In genomic region chr2:170836862-170837261, GRCm38 (mm10) we compare ENCODE assay signal across 12 mouse cellular contexts.
A peak's percentile ranks its signal among the peaks of the same experiment; 100 is the strongest.
DNase-seq lines count a peak whose midpoint lies in the region; ATAC-seq lines count a peak whose summit lies in the region.
"Had no signal": no experiment of that assay in that cellular context is flagged by ENCODE, and none has a peak within 500 bp of the region (broad histone marks: within the 10 kb centered on the region; RNA-seq: fewer than 3 reads in every experiment).

No protein-coding gene starts in this region.

- WGBS in heart, embryonic 14.5 days: 46% methylated on average over 10 of the region's 10 CpGs
- WGBS in hindbrain, embryonic 10.5 days: 34% methylated on average over 10 of the region's 10 CpGs
- 28% methylated on average over 10 of the region's 10 CpGs for WGBS in neural tube, embryonic 12.5 days

- DNase-seq in heart, postnatal 36 days: no peak
- peak; percentile 76 to 80 for DNase-seq in cerebellum, postnatal 10 days
- no peak for DNase-seq in hindbrain, embryonic 10.5 days (ENCODE audit: low spot score)
- DNase-seq in gastrocnemius, postnatal 4 days (ENCODE audit: low spot score in 2 of 2): no peak
- no peak for DNase-seq in adrenal gland, postnatal 10 days
- DNase-seq: kidney, adult 11 months; lung, adult 18-20 months; thymus, postnatal 36 days had no signal

- intact Hi-C loops in heart, postnatal 36 days (cut with DNase I): no loop called here

- no peak for ATAC-seq in heart, embryonic 14.5 days (ENCODE audit: insufficient number of reproducible peaks, insufficient read depth, low FRiP score, low read depth)
- ATAC-seq in neural tube, embryonic 12.5 days (ENCODE audit: low FRiP score, low read depth): peak; percentile 27; the same call in 1 of the 2 replicates
- no peak for ATAC-seq in megakaryocyte progenitor cell, adult 5-6 weeks (replicated peaks; ENCODE audit: poor library complexity)
- ATAC-seq: CD4-positive, CD25-positive, alpha-beta regulatory T cell, adult 4 months had no signal

- no peaks in the 10 kb centered on the region for H3K36me3 ChIP-seq in heart, embryonic 14.5 days (ENCODE audit: control insufficient read depth, insufficient read depth, low read length)
- H3K36me3 ChIP-seq in hindbrain, embryonic 10.5 days: no peaks in the 10 kb centered on the region
- H3K36me3 ChIP-seq in neural tube, embryonic 12.5 days: no peaks in the 10 kb centered on the region

- H3K4me2 ChIP-seq in heart, embryonic 14.5 days (ENCODE audit: low read length): peak overlapping the region; percentile 13; the same call in 1 of the 2 replicates
- no peak overlapping the region for H3K4me2 ChIP-seq in neural tube, embryonic 12.5 days (replicated peaks)

- no peaks in the 10 kb centered on the region for H3K27me3 ChIP-seq in heart, embryonic 14.5 days (ENCODE audit: control insufficient read depth, insufficient read depth, low read length)
- H3K27me3 ChIP-seq in hindbrain, embryonic 10.5 days (ENCODE audit: insufficient read depth, poor library complexity, severe bottlenecking): peaks cover 47% of the 10 kb centered on the region
- H3K27me3 ChIP-seq in neural tube, embryonic 12.5 days (replicated peaks): no peaks in the 10 kb centered on the region

- H3K4me3 ChIP-seq in heart, embryonic 14.5 days (ENCODE audit: control insufficient read depth in 1 of 2, insufficient read depth in 1 of 2, low read depth in 1 of 2, low read length in 2 of 2): no peak overlapping the region
- H3K4me3 ChIP-seq in hindbrain, embryonic 10.5 days: no peak overlapping the region
- H3K4me3 ChIP-seq in neural tube, embryonic 12.5 days: no peak overlapping the region

- no peak overlapping the region for H3K9ac ChIP-seq in heart, embryonic 14.5 days (ENCODE audit: low read length)
- H3K9ac ChIP-seq in neural tube, embryonic 12.5 days: no peak overlapping the region

- H3K4me1 ChIP-seq in heart, embryonic 14.5 days (ENCODE audit: control insufficient read depth in 2 of 2, insufficient read depth in 2 of 2, low read length in 2 of 2): peaks cover 16 to 18% of the 10 kb centered on the region in 2 experiments; a peak in 3 of 4 replicates
- peaks cover 37% of the 10 kb centered on the region for H3K4me1 ChIP-seq in hindbrain, embryonic 10.5 days (replicated peaks)
- H3K4me1 ChIP-seq in neural tube, embryonic 12.5 days: peaks cover 30% of the 10 kb centered on the region

- no peaks in the 10 kb centered on the region for H3K9me3 ChIP-seq in heart, embryonic 14.5 days (ENCODE audit: control insufficient read depth, low read length)
- H3K9me3 ChIP-seq in hindbrain, embryonic 10.5 days: no peaks in the 10 kb centered on the region
- H3K9me3 ChIP-seq in neural tube, embryonic 12.5 days: no peaks in the 10 kb centered on the region

- H3K27ac ChIP-seq in heart, embryonic 14.5 days (replicated peaks in 1 of 2; ENCODE audit: control insufficient read depth in 1 of 2, insufficient read depth in 1 of 2, low read depth in 2 of 2, low read length in 2 of 2): peak overlapping the region in 1 of 2 experiments; percentile 36; a peak in 1 of 4 replicates
- H3K27ac ChIP-seq in hindbrain, embryonic 10.5 days: peak overlapping the region; percentile 69
- 0 out of 2 replicates have a peak overlapping the region, but pooled peaks have one; percentile 17 for H3K27ac ChIP-seq in neural tube, embryonic 12.5 days

Comparison
In these comparisons a context has a peak if more than half of its experiments do, and no peak if none do; other contexts are left out.
1. DNase-seq: peak in cerebellum, postnatal 10 days (2 of 2); none in heart, postnatal 36 days (0 of 2), hindbrain, embryonic 10.5 days (single experiment), gastrocnemius, postnatal 4 days (0 of 2) and adrenal gland, postnatal 10 days (single experiment).